Mouse (Mus musculus): Measurements from ENCODE around the gene Wdr27. TPM values are rescaled to one million over a fixed set of nuclear protein-coding genes. Genes with fewer than 3 reads are reported as not detected.
"Not testable (repeated sequence)": the region's sequence is repeated elsewhere in the genome, so short reads cannot be mapped to it uniquely, and the experiment has no call there.

Wdr27 gene
- polyA plus RNA-seq, 1 experiment from 2014 or later, result 11.7 TPM

- H3K4me1 ChIP-seq (ENCODE audit: control insufficient read depth, insufficient read depth, low read depth, low read length), result no peaks in the 10 kb centered on the region
- 93% methylated on average over 5 of the region's 5 CpGs for WGBS
- H3K27ac ChIP-seq (ENCODE audit: low read depth, low read length), result no peak overlapping the region
- no peaks in the 10 kb centered on the region for H3K27me3 ChIP-seq (replicated peaks; ENCODE audit: control insufficient read depth, insufficient read depth, low read length)
- no peak overlapping the region for H3K9ac ChIP-seq (ENCODE audit: low read depth, low read length)
- H3K4me3 ChIP-seq (ENCODE audit: low read length), result no peak overlapping the region
- no peak for ATAC-seq
- H3K9me3 ChIP-seq (ENCODE audit: control insufficient read depth, low read length), result no peaks in the 10 kb centered on the region
- H3K36me3 ChIP-seq (ENCODE audit: control insufficient read depth, insufficient read depth, low read length), result no peaks in the 10 kb centered on the region
- no peak overlapping the region for H3K4me2 ChIP-seq (ENCODE audit: low read length)
These were observed 32.2 kb downstream of the Wdr27 start for GRCm38 (mm10) chr17:14910771-14911170.

GRCm38 (mm10) chr17:14909331-14909730 is 33.6 kb downstream of the Wdr27 start:
- H3K4me2 ChIP-seq (ENCODE audit: low read length), result no peak overlapping the region
- H3K36me3 ChIP-seq (ENCODE audit: control insufficient read depth, insufficient read depth, low read length), result no peaks in the 10 kb centered on the region
- H3K9ac ChIP-seq (ENCODE audit: low read depth, low read length), result no peak overlapping the region
- 84% methylated on average over 5 of the region's 5 CpGs for WGBS
- H3K9me3 ChIP-seq (ENCODE audit: control insufficient read depth, low read length), result no peaks in the 10 kb centered on the region
- H3K4me1 ChIP-seq (ENCODE audit: control insufficient read depth, insufficient read depth, low read depth, low read length), result no peaks in the 10 kb centered on the region
- no peaks in the 10 kb centered on the region for H3K27me3 ChIP-seq (replicated peaks; ENCODE audit: control insufficient read depth, insufficient read depth, low read length)
- H3K27ac ChIP-seq (ENCODE audit: low read depth, low read length), result no peak overlapping the region
- no peak overlapping the region for H3K4me3 ChIP-seq (ENCODE audit: low read length)
- ATAC-seq, result no peak

GRCm38 (mm10) chr17:14907136-14907535 is 35.8 kb downstream of the Wdr27 start:
- 81% methylated on average over 12 of the region's 12 CpGs for WGBS
- H3K9me3 ChIP-seq (ENCODE audit: control insufficient read depth, low read length), result no peaks in the 10 kb centered on the region
- H3K4me3 ChIP-seq (ENCODE audit: low read length), result no peak overlapping the region
- no peaks in the 10 kb centered on the region for H3K4me1 ChIP-seq (ENCODE audit: control insufficient read depth, insufficient read depth, low read depth, low read length)
- ATAC-seq, result no peak
- H3K9ac ChIP-seq (ENCODE audit: low read depth, low read length), result no peak overlapping the region
- H3K4me2 ChIP-seq (ENCODE audit: low read length), result no peak overlapping the region
- H3K36me3 ChIP-seq (ENCODE audit: control insufficient read depth, insufficient read depth, low read length), result no peaks in the 10 kb centered on the region
- no peak overlapping the region for H3K27ac ChIP-seq (ENCODE audit: low read depth, low read length)
- no peaks in the 10 kb centered on the region for H3K27me3 ChIP-seq (replicated peaks; ENCODE audit: control insufficient read depth, insufficient read depth, low read length)

GRCm38 (mm10) chr17:14906611-14907010 is 36.3 kb downstream of the Wdr27 start:
- H3K27me3 ChIP-seq (replicated peaks; ENCODE audit: control insufficient read depth, insufficient read depth, low read length), result no peaks in the 10 kb centered on the region
- H3K4me3 ChIP-seq (ENCODE audit: low read length), result no peak overlapping the region
- no peak overlapping the region for H3K27ac ChIP-seq (ENCODE audit: low read depth, low read length)
- H3K4me2 ChIP-seq (ENCODE audit: low read length), result no peak overlapping the region
- no peaks in the 10 kb centered on the region for H3K4me1 ChIP-seq (ENCODE audit: control insufficient read depth, insufficient read depth, low read depth, low read length)
- H3K9me3 ChIP-seq (ENCODE audit: control insufficient read depth, low read length), result no peaks in the 10 kb centered on the region
- no peak overlapping the region for H3K9ac ChIP-seq (ENCODE audit: low read depth, low read length)
- no peak for ATAC-seq
- WGBS, result 52% methylated on average over 1 of the region's 1 CpGs
- H3K36me3 ChIP-seq (ENCODE audit: control insufficient read depth, insufficient read depth, low read length), result no peaks in the 10 kb centered on the region

GRCm38 (mm10) chr17:14904637-14905265 is 38.2 kb downstream of the Wdr27 start:
- Histone ChIP-seq H3K9ac (ENCODE audit: low read depth, low read length) (peak overlapping the region; percentile 47; the same call in 1 of the 2 replicates), H3K4me3 (ENCODE audit: low read length) (no peak overlapping the region), H3K4me1 (ENCODE audit: control insufficient read depth, insufficient read depth, low read depth, low read length) (no peaks in the 10 kb centered on the region), H3K4me2 (ENCODE audit: low read length) (no peak overlapping the region), H3K9me3 (ENCODE audit: control insufficient read depth, low read length) (no peaks in the 10 kb centered on the region), H3K27ac (ENCODE audit: low read depth, low read length) (no peak overlapping the region), H3K27me3 (replicated peaks; ENCODE audit: control insufficient read depth, insufficient read depth, low read length) (no peaks in the 10 kb centered on the region), H3K36me3 (ENCODE audit: control insufficient read depth, insufficient read depth, low read length) (no peaks in the 10 kb centered on the region)
- peak; percentile 83 for ATAC-seq
- 52% methylated on average over 7 of the region's 7 CpGs for WGBS

- no peak overlapping the region for H3K27ac ChIP-seq (ENCODE audit: low read depth, low read length)
- no peaks in the 10 kb centered on the region for H3K4me1 ChIP-seq (ENCODE audit: control insufficient read depth, insufficient read depth, low read depth, low read length)
- no peaks in the 10 kb centered on the region for H3K36me3 ChIP-seq (ENCODE audit: control insufficient read depth, insufficient read depth, low read length)
- ATAC-seq, result no peak
- no peak overlapping the region for H3K4me3 ChIP-seq (ENCODE audit: low read length)
- H3K9me3 ChIP-seq (ENCODE audit: control insufficient read depth, low read length), result no peaks in the 10 kb centered on the region
- no peak overlapping the region for H3K9ac ChIP-seq (ENCODE audit: low read depth, low read length)
- no peak overlapping the region for H3K4me2 ChIP-seq (ENCODE audit: low read length)
- WGBS, result 90% methylated on average over 6 of the region's 6 CpGs
- no peaks in the 10 kb centered on the region for H3K27me3 ChIP-seq (replicated peaks; ENCODE audit: control insufficient read depth, insufficient read depth, low read length)
These were observed 38.8 kb downstream of the Wdr27 start for GRCm38 (mm10) chr17:14904206-14904605.

- 92% methylated on average over 3 of the region's 3 CpGs for WGBS
These were observed 39.7 kb downstream of the Wdr27 start for GRCm38 (mm10) chr17:14903212-14903611.

GRCm38 (mm10) chr17:14898972-14899371 is 44.0 kb downstream of the Wdr27 start:
- Histone ChIP-seq H3K9ac (ENCODE audit: low read depth, low read length) (no peak overlapping the region), H3K4me1 (ENCODE audit: control insufficient read depth, insufficient read depth, low read depth, low read length) (no peaks in the 10 kb centered on the region), H3K4me3 (ENCODE audit: low read length) (no peak overlapping the region), H3K27ac (ENCODE audit: low read depth, low read length) (no peak overlapping the region), H3K4me2 (ENCODE audit: low read length) (no peak overlapping the region), H3K27me3 (replicated peaks; ENCODE audit: control insufficient read depth, insufficient read depth, low read length) (no peaks in the 10 kb centered on the region), H3K9me3 (ENCODE audit: control insufficient read depth, low read length) (no peaks in the 10 kb centered on the region), H3K36me3 (ENCODE audit: control insufficient read depth, insufficient read depth, low read length) (no peaks in the 10 kb centered on the region)
- 96% methylated on average over 1 of the region's 1 CpGs for WGBS
- ATAC-seq, result no peak

More at GRCm38 (mm10) chr17:14903212-14903611, 39.7 kb downstream of the Wdr27 start:
- no peaks in the 10 kb centered on the region for H3K9me3 ChIP-seq (ENCODE audit: control insufficient read depth, low read length)
- H3K4me2 ChIP-seq (ENCODE audit: low read length), result no peak overlapping the region
- H3K27me3 ChIP-seq (replicated peaks; ENCODE audit: control insufficient read depth, insufficient read depth, low read length), result no peaks in the 10 kb centered on the region
- no peaks in the 10 kb centered on the region for H3K4me1 ChIP-seq (ENCODE audit: control insufficient read depth, insufficient read depth, low read depth, low read length)
- H3K36me3 ChIP-seq (ENCODE audit: control insufficient read depth, insufficient read depth, low read length), result no peaks in the 10 kb centered on the region
- no peak overlapping the region for H3K9ac ChIP-seq (ENCODE audit: low read depth, low read length)
- ATAC-seq, result no peak
- no peak overlapping the region for H3K27ac ChIP-seq (ENCODE audit: low read depth, low read length)
- H3K4me3 ChIP-seq (ENCODE audit: low read length), result no peak overlapping the region

- H3K27ac ChIP-seq (ENCODE audit: low read depth, low read length); H3K9me3 ChIP-seq (ENCODE audit: control insufficient read depth, low read length); H3K4me1 ChIP-seq (ENCODE audit: control insufficient read depth, insufficient read depth, low read depth, low read length); H3K4me2 ChIP-seq (ENCODE audit: low read length); H3K27me3 ChIP-seq (replicated peaks; ENCODE audit: control insufficient read depth, insufficient read depth, low read length); H3K36me3 ChIP-seq (ENCODE audit: control insufficient read depth, insufficient read depth, low read length); H3K4me3 ChIP-seq (ENCODE audit: low read length); H3K9ac ChIP-seq (ENCODE audit: low read depth, low read length); ATAC-seq: not testable (repeated sequence)
These were observed 47.9 kb downstream of the Wdr27 start for GRCm38 (mm10) chr17:14895058-14895457.

GRCm38 (mm10) chr17:14886933-14887332 is 56.0 kb downstream of the Wdr27 start:
- Histone ChIP-seq H3K9me3 (ENCODE audit: control insufficient read depth, low read length) (no peaks in the 10 kb centered on the region), H3K36me3 (ENCODE audit: control insufficient read depth, insufficient read depth, low read length) (no peaks in the 10 kb centered on the region), H3K4me2 (ENCODE audit: low read length) (no peak overlapping the region), H3K27me3 (replicated peaks; ENCODE audit: control insufficient read depth, insufficient read depth, low read length) (no peaks in the 10 kb centered on the region), H3K9ac (ENCODE audit: low read depth, low read length) (no peak overlapping the region), H3K4me3 (ENCODE audit: low read length) (no peak overlapping the region), H3K4me1 (ENCODE audit: control insufficient read depth, insufficient read depth, low read depth, low read length) (no peaks in the 10 kb centered on the region), H3K27ac (ENCODE audit: low read depth, low read length) (no peak overlapping the region)
- no peak for ATAC-seq
- WGBS, result 75% methylated on average over 2 of the region's 2 CpGs

Data from hindbrain, embryonic 16.5 days (tissue).